Mouse (Mus musculus): Measurements from ENCODE around the gene Lhx6. TPM values are rescaled to one million over a fixed set of nuclear protein-coding genes. Genes with fewer than 3 reads are reported as not detected.

The Lhx6 gene
- total and polyA plus RNA-seq, 3 experiments: 1.3 to 3.0 TPM; not detected in 1

DNA sequence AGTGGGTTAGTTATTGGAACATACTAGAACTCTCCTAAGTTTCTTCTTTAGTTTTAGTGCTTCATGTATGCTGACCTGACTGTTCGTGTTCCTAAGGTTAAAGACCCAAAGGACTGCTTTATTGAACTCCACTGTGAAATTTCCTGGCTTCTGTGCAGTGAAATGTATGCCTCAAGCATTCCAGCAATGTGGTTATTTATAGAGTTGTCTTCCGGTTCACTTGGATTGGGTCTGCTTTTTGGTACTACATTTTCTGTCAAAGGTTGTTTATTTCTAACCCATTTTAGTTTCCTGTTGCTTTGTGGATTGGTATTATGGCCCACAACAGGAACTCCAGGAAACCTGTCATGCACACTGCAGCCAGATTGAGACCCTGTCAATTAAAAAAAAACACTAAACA, 33.9 kb upstream of the Lhx6 start:
- Histone ChIP-seq H3K27ac (ENCODE audit: control insufficient read depth, low read depth, low read length) (no peak overlapping the region), H3K4me3 (ENCODE audit: control insufficient read depth in 1 of 2, insufficient read depth in 1 of 2, low read depth in 2 of 2, low read length in 2 of 2) (no peak overlapping the region), H3K79me2 (ENCODE audit: control insufficient read depth, insufficient read depth, low read length, poor library complexity) (peaks cover 17% of the 10 kb centered on the region), H3K9ac (ENCODE audit: control insufficient read depth, low read depth, low read length, poor library complexity, severe bottlenecking) (no peak overlapping the region), H3K27me3 (ENCODE audit: control insufficient read depth in 1 of 2, insufficient read depth in 2 of 2, low read length in 2 of 2) (no peaks in the 10 kb centered on the region), H3K9me3 (replicated peaks; ENCODE audit: insufficient read depth, low read length) (no peaks in the 10 kb centered on the region), H3K36me3 (ENCODE audit: control insufficient read depth in 1 of 2, insufficient read depth in 2 of 2, low read length in 2 of 2) (peaks cover 2 to 12% of the 10 kb centered on the region in 2 experiments; a peak in 3 of 4 replicates), H3K4me1 (ENCODE audit: control insufficient read depth in 1 of 2, insufficient read depth in 2 of 2, low read length in 2 of 2) (peaks cover 0 to 7% of the 10 kb centered on the region in 2 experiments; a peak in 3 of 4 replicates)
- TF ChIP-seq EP300 (IDR thresholded peaks at IDR 0.05; ENCODE audit: low read depth in 1 of 2, low read length in 2 of 2) (no peak), CHD2 (IDR thresholded peaks at IDR 0.05; ENCODE audit: low read length) (no peak)
- no peak for DNase-seq (ENCODE audit: low read depth, low spot score)

DNA sequence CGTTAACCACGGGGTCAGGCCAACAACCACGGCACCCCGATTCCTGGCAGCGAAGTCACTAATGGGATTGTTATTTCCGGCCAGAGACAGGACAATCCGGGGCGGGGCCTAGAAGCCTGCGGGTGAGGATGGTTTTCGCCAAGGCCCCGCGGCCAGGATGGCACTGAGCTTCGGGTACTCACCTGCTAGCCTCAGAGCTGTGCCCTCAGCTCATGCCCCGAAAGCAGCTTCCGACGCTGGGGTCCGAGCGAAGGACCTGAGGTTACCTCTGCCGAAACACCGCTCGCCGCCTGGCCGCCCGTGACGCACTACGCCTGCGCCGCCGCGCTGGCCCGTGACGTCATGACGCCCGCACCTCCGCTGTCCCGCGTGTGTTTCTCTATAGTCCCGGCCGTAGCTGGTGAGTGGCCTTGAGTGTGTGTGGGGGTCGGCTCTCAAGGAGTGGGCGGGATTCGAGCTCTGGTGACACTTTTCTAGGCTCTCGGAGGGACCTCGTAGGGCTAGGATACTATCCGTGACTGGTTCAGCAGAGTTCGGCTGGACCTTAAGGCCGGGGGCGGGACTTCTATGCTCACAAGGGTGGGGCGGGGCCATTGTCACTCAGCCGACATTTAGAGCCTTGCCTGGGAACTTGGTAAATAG, 31.2 kb upstream of the Lhx6 start, which contains the start of the genes Mrrf and Rbm18:
Gene Mrrf, plus strand, starts transcription at position 90 of the 642 bp plus-strand sequence.
Gene Rbm18, minus strand, starts transcription at position 474 of the 642 bp plus-strand sequence.
- H3K4me1 ChIP-seq (ENCODE audit: control insufficient read depth in 1 of 2, insufficient read depth in 2 of 2, low read length in 2 of 2): peaks cover 0 to 7% of the 10 kb centered on the region in 2 experiments; a peak in 3 of 4 replicates
- peak within 1 kb of the TSS; percentile 78 to 89 for H3K4me3 ChIP-seq (ENCODE audit: control insufficient read depth in 1 of 2, insufficient read depth in 1 of 2, low read depth in 2 of 2, low read length in 2 of 2)
- peak; percentile 94 for DNase-seq (ENCODE audit: low read depth, low spot score)
- H3K9me3 ChIP-seq (replicated peaks; ENCODE audit: insufficient read depth, low read length): no peaks in the 10 kb centered on the region
- H3K36me3 ChIP-seq (ENCODE audit: control insufficient read depth in 1 of 2, insufficient read depth in 2 of 2, low read length in 2 of 2): peaks cover 8 to 12% of the 10 kb centered on the region in 2 experiments; a peak in 3 of 4 replicates
- peak within 1 kb of the TSS; percentile 76 for H3K27ac ChIP-seq (ENCODE audit: control insufficient read depth, low read depth, low read length)
- peak within 1 kb of the TSS; percentile 90 for H3K9ac ChIP-seq (ENCODE audit: control insufficient read depth, low read depth, low read length, poor library complexity, severe bottlenecking)
- no peak; the same call in 1 of the 2 replicates for TF ChIP-seq ZMIZ1 (IDR thresholded peaks at IDR 0.05; ENCODE audit: low read depth, low read length)
- TF ChIP-seq TBP (IDR thresholded peaks at IDR 0.05; ENCODE audit: low read depth, low read length): 0 out of 2 replicates have a peak, but pooled peaks have one; percentile 38
- no peak for TF ChIP-seq E2F4 (IDR thresholded peaks at IDR 0.05; ENCODE audit: borderline replicate concordance, low read depth, low read length)
- peak; percentile 43; the same call in 1 of the 2 replicates for TF ChIP-seq TCF12 (IDR thresholded peaks at IDR 0.05; ENCODE audit: low read depth, low read length)
- TF ChIP-seq HCFC1 (IDR thresholded peaks at IDR 0.05; ENCODE audit: low read depth, low read length): peak; percentile 87
- 0 out of 2 replicates have a peak, but pooled peaks have one; percentile 18 for TF ChIP-seq ELF1 (IDR thresholded peaks at IDR 0.05; ENCODE audit: low read depth, low read length)
- TF ChIP-seq NELFE (IDR thresholded peaks at IDR 0.05; ENCODE audit: low read depth, low read length): peak; percentile 72
- peak; percentile 15; the same call in 1 of the 2 replicates for TF ChIP-seq MAZ (IDR thresholded peaks at IDR 0.05; ENCODE audit: low read depth, low read length)
- 0 out of 2 replicates have a peak, but pooled peaks have one; percentile 68 for TF ChIP-seq MYC (IDR thresholded peaks at IDR 0.05; ENCODE audit: low read depth, low read length)
- peak; percentile 88 for TF ChIP-seq SIN3A (IDR thresholded peaks at IDR 0.05; ENCODE audit: low read length)
- peak; percentile 77 to 85; a peak in 3 of 4 replicates for TF ChIP-seq POLR2A (IDR thresholded peaks at IDR 0.05; ENCODE audit: control insufficient read depth in 1 of 2, insufficient read depth in 1 of 2, low read depth in 1 of 2, low read length in 2 of 2, poor library complexity in 1 of 2)
- TF ChIP-seq RCOR1 (IDR thresholded peaks at IDR 0.05; ENCODE audit: low read depth, low read length): no peak
- TF ChIP-seq MAX (IDR thresholded peaks at IDR 0.05; ENCODE audit: low read length): peak; percentile 40; the same call in 1 of the 2 replicates
- TF ChIP-seq USF1 (IDR thresholded peaks at IDR 0.05; ENCODE audit: low read depth, low read length): 0 out of 2 replicates have a peak, but pooled peaks have one; percentile 11
- peak; percentile 71 for TF ChIP-seq NRF1 (IDR thresholded peaks at IDR 0.05; ENCODE audit: insufficient read depth, low read depth, low read length, poor library complexity, severe bottlenecking)
- 0 out of 2 replicates have a peak, but pooled peaks have one; percentile 10 for TF ChIP-seq ETS1 (IDR thresholded peaks at IDR 0.05; ENCODE audit: low read depth, low read length)
- no peak for TF ChIP-seq CHD1 (IDR thresholded peaks at IDR 0.05; ENCODE audit: low read depth, low read length)
- TF ChIP-seq MEF2A (IDR thresholded peaks at IDR 0.05; ENCODE audit: extremely low read depth, insufficient replicate concordance, low read depth, low read length, poor library complexity, severe bottlenecking): no peak
- no peak for TF ChIP-seq TAL1 (IDR thresholded peaks at IDR 0.05; ENCODE audit: low read length)
- TF ChIP-seq MXI1 (IDR thresholded peaks at IDR 0.05; ENCODE audit: low read depth, low read length): peak; percentile 90
- no peak for TF ChIP-seq USF2 (IDR thresholded peaks at IDR 0.05; ENCODE audit: borderline replicate concordance in 1 of 2, insufficient read depth in 1 of 2, low read depth in 1 of 2, low read length in 2 of 2)
- H3K27me3 ChIP-seq (ENCODE audit: control insufficient read depth in 1 of 2, insufficient read depth in 2 of 2, low read length in 2 of 2): no peaks in the 10 kb centered on the region
- peaks cover 17% of the 10 kb centered on the region for H3K79me2 ChIP-seq (ENCODE audit: control insufficient read depth, insufficient read depth, low read length, poor library complexity)
